Mouse (Mus musculus): ENCODE results near the gene Fam155a.

The Fam155a gene

DNA sequence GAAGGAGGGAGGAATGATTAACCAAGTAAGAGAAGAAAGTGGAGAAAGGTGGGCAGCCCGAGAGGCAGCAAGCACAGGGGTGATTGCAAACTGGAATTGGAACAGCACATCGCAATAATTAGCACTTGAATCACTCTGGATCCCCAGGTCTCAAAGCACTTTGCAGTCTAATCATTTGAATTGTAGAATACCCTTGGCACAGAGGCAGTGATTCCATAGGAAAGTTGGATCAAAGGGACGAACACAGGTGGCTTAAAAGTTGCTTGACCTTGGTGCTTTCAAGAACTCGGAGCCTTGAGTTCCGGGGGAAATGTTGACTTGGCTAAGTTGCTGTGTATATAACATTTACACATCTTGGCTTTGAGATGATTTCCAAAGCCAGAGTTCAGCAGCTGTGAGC lies 299.7 kb downstream of the Fam155a start:
- no peak for DNase-seq

GRCm38 (mm10) chr8:9470114-9470513 lies 300.8 kb downstream of the Fam155a start:
- no peak for DNase-seq

DNA sequence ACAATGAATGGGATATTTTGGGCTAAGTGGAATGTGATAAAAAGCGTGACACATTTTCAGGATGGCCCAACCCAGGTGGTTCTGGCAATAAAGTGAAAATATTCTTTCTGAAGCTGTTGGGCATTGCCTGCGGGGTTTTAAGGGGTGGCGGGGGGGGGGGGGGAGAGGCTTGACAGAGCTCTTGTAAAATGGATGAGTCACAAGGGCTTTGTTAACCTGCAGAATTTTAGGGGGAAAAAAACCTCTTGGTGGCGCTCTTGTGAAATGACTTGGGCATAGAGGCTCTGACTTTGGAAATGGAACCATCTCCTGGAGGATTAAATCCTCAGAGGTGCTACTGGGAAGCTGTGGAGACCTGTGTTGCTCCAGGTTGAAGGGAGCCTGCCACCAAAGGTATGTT lies 309.9 kb downstream of the Fam155a start:
- no peak for DNase-seq

DNA sequence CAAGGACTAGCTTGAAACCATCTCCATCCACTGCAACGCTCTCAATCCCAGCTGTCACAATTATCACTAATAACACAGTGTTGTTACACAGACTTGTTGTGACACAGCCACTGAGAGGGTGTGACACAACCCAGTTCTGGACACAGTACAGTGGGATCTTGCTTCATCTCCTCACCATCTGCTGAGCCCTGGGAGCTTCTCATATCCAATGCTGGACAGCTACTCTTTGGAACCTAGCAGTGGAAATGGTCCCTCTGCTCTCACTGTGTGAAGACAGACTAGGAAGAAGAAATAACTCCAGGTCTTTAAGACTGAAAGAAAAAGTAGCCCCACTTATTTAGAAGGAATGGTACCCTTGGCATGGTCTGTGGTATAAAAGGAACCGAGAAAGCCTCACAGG lies 310.3 kb downstream of the Fam155a start:
- no peak for DNase-seq

DNA sequence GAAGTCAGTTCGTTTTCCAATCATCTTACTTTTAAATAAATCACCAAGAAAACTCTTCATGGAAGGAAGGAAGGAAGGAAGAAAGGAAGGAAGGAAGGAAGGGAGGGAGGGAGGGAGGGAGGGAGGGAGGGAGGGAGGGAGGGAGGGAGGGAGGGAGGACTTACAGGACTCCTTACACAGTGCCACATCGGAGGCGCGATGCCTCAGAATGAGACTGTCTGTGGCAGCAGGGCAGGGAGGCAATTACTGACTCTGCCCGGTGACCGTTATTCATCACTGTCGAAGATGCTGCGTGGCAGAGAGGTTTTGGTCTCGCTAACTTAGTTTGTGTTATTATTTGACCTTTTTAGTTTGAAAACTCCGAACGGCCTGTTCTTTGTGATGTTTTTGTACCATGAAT lies 312.3 kb downstream of the Fam155a start:
- no peak for DNase-seq

DNA sequence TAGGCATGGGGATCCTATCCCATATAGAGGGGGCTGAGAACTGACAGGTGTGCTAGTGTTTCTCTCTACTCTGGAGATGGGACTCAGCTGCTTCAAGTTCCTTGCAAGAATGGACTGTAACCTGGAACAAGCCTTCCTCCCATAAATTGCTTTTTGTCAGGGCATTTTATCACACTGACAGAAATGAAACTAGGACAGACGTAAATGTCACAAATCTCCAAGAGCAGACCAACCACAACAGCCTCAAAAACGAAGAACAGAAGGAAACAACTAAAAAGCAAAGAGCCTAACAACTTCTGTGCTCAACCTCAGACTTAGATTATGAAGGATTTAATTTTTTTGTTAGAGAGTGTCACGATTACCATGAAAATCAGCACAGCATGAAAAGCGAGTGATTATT lies 315.8 kb downstream of the Fam155a start:
- DNase-seq, result no peak

- no peak for DNase-seq
Measured at GRCm38 (mm10) chr8:9453742-9454141, 317.2 kb downstream of the Fam155a start.

GRCm38 (mm10) chr8:9451543-9451942 lies 319.4 kb downstream of the Fam155a start:
- peak; percentile 3 for DNase-seq

DNA sequence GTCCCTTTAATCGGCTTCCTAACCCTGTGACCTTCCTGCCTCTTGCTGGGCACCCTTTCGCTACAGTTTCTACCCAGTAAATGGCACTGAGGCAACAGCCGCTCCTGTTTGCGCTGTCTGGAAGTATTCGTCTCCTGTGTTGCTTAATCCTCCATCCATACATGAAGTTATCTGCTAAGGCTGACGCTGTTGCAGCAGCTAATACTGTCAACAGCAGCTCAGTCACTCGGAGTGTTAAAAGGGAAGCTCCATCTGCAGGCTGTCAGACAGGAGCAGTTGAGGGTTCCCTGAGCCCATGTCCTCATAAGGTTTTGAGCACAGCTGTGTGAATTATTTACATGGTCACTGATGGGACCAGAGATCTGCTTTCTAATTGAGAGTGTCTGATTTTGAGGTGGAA lies 322.3 kb downstream of the Fam155a start:
- DNase-seq, result no peak

GRCm38 (mm10) chr8:9437822-9438221 lies 333.1 kb downstream of the Fam155a start:
- DNase-seq, result no peak

DNA sequence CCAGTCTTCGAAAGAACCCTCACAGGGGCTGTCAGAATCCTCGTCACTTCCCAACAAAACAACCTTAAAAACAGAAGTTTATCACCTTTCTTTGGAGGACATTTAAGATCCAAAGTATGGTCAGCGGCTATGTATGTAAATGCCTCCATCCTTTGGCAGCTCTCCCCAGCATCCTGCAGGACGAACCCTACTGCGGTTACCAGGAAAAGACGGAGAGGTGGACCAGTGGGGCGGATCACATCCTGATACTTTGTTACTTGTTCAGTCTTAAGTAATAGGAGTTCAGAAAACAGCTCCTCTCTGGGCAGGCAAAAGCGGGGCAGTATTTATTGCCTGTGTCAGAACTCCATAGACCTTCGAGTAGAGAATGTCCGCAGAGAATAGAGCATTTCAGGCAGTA lies 335.5 kb downstream of the Fam155a start:
- DNase-seq, result no peak

GRCm38 (mm10) chr8:9432635-9433372 lies 338.2 kb downstream of the Fam155a start:
- no peak for DNase-seq

DNA sequence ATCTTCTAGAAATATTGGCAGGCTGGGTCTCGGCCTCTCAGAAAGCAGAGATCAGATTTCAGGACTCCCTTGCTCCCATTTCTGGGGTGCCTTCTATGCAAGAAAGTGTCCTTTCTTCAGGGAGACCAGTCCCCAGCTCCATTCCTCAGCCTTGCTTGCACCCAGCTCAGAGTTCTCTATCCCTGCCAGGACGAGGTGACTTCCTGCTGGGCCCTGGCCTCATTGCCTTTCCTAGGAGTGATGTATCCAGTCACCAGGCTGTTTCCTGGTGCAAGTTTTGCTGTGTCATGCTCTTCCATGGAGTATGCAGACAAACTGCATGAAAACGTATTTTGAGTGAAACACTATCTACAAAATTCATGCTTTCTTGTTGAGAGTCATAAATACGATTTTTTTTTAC lies 342.1 kb downstream of the Fam155a start:
- DNase-seq, result no peak

DNA sequence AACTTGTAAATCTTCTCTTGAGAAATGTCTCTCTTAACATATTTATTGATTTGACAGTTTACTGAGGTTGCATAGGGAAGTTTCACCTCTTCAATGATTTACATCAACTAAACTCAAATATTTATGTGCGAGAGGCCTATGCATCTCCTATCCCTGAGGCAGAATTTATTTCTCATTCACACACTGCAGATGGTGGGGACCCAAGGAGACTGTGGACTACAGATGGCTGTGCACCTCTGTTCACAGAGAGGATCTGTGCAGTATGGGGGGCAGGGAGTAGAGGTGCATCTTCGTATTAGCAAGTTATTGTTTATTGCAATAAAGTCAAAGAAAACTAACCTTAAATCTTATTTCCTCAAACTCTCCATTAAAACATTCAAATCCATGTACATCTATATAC lies 346.9 kb downstream of the Fam155a start:
- no peak for DNase-seq

- no peak for DNase-seq
Measured at GRCm38 (mm10) chr8:9423590-9423989, 347.4 kb downstream of the Fam155a start.

GRCm38 (mm10) chr8:9423184-9423583 lies 347.8 kb downstream of the Fam155a start:
- DNase-seq, result no peak

GRCm38 (mm10) chr8:9418856-9419800 lies 351.8 kb downstream of the Fam155a start:
- no peak for DNase-seq

- no peak for DNase-seq
Measured at GRCm38 (mm10) chr8:9416189-9416588, 354.8 kb downstream of the Fam155a start.

- DNase-seq, result no peak
Measured at GRCm38 (mm10) chr8:9408480-9408879, 362.5 kb downstream of the Fam155a start.

DNA sequence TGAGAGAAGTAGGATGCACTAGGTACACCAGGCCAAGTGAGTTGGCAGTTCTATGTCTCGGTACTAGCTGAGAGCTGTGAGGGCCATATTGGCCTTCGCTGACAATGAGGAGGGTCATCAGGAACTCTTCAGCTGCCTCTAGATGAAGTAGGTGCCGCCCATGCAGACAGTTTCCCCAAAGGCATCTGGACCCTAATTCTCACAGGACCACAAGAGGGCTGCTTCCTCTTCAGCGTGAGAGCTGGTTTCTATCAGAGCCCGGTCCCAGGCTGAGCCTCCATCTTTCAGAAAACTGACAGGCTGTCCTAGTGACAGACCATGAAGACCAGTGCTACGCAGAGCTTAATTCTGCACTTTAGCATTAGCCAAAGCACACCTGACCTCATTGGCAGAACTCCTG lies 364.8 kb downstream of the Fam155a start:
- no peak for DNase-seq

DNA sequence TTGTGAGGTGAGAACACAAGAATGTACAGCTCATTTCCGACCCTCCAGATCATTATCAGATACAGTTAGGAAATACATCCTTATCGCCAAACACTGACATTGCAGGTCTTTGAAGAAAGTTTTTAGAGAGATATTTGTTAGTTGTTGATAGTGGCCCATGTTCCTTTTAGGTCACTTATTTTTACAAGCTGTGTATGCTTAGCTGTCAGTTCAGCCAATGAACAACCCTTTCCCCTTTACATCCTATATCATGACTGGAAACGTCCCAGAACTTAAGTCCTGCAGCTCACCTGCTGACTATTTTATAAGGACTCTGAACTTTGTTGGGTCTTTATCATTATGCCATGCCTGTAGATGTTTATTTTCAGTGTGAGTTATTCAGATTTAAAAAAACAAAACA lies 366.3 kb downstream of the Fam155a start:
- DNase-seq, result no peak

GRCm38 (mm10) chr8:9402393-9402792 lies 368.6 kb downstream of the Fam155a start:
- no peak for DNase-seq

GRCm38 (mm10) chr8:9398606-9399263 lies 372.2 kb downstream of the Fam155a start:
- DNase-seq, result no peak

GRCm38 (mm10) chr8:9398040-9398439 lies 372.9 kb downstream of the Fam155a start:
- no peak for DNase-seq

Data from lung, postnatal 14 days (tissue).